Mouse (Mus musculus): ENCODE measurements around the gene Ylpm1.

GRCm38 (mm10) chr12:85094706-85095105 is 98.6 kb downstream of the Ylpm1 start:
- TF ChIP-seq CTCF (IDR thresholded peaks at IDR 0.05) (no peak), EP300 (IDR thresholded peaks at IDR 0.05) (no peak)
